Comparison of ENCODE assay signal across 8 mouse cellular contexts in genomic region chr15:88751564-88752402, GRCm38 (mm10). TPM values are rescaled to one million over a fixed set of nuclear protein-coding genes. Genes with fewer than 3 reads are reported as not detected.
DNase-seq lines count a peak whose midpoint lies in the region; ATAC-seq and TF ChIP-seq lines count a peak whose summit lies in the region.

Gene Zbed4, plus strand, starts transcription at chr15:88751660.

- no peaks in the 10 kb centered on the region for H3K9me3 ChIP-seq in G1E (replicated peaks)
- no peaks in the 10 kb centered on the region for H3K9me3 ChIP-seq in embryonic facial prominence, embryonic 14.5 days (ENCODE audit: control insufficient read depth, low read length)
- no peaks in the 10 kb centered on the region for H3K9me3 ChIP-seq in heart, embryonic 14.5 days (ENCODE audit: control insufficient read depth, low read length)

- TF ChIP-seq CTCF in G1E (IDR thresholded peaks at IDR 0.05; ENCODE audit: low read depth, low read length) = no peak

- peak within 1 kb of the TSS; percentile 92 for H3K4me3 ChIP-seq in G1E (ENCODE audit: low read depth, low read length)
- peak within 1 kb of the TSS; percentile 86 for H3K4me3 ChIP-seq in embryonic facial prominence, embryonic 14.5 days (ENCODE audit: low read depth, low read length)
- peak within 1 kb of the TSS; percentile 94 for H3K4me3 ChIP-seq in heart, embryonic 14.5 days (ENCODE audit: control insufficient read depth in 1 of 2, insufficient read depth in 1 of 2, low read depth in 1 of 2, low read length in 2 of 2)

- H3K27me3 ChIP-seq in G1E (ENCODE audit: insufficient read depth, low read length) = no peaks in the 10 kb centered on the region
- H3K27me3 ChIP-seq in embryonic facial prominence, embryonic 14.5 days (replicated peaks; ENCODE audit: control insufficient read depth, insufficient read depth, low read length) = no peaks in the 10 kb centered on the region
- H3K27me3 ChIP-seq in heart, embryonic 14.5 days (ENCODE audit: control insufficient read depth, insufficient read depth, low read length) = no peaks in the 10 kb centered on the region

- peaks cover 24% of the 10 kb centered on the region for H3K36me3 ChIP-seq in G1E (replicated peaks)
- peaks cover 16% of the 10 kb centered on the region; the same call in 1 of the 2 replicates for H3K36me3 ChIP-seq in embryonic facial prominence, embryonic 14.5 days (ENCODE audit: control insufficient read depth, insufficient read depth, low read length)
- H3K36me3 ChIP-seq in heart, embryonic 14.5 days (ENCODE audit: control insufficient read depth, insufficient read depth, low read length) = peaks cover 14% of the 10 kb centered on the region

- H3K4me1 ChIP-seq in G1E (ENCODE audit: insufficient read depth, low read depth, low read length) = peaks cover 40% of the 10 kb centered on the region
- peaks cover 10% of the 10 kb centered on the region; the same call in 1 of the 2 replicates for H3K4me1 ChIP-seq in embryonic facial prominence, embryonic 14.5 days (ENCODE audit: control insufficient read depth, insufficient read depth, low read length)
- H3K4me1 ChIP-seq in heart, embryonic 14.5 days (ENCODE audit: control insufficient read depth in 2 of 2, insufficient read depth in 2 of 2, low read length in 2 of 2) = peaks cover 5 to 20% of the 10 kb centered on the region in 2 experiments

- peak; percentile 79 to 82 for DNase-seq in B cell, adult 2 months
- peak; percentile 50 for DNase-seq in G1E (ENCODE audit: low spot score)
- DNase-seq in embryonic facial prominence, embryonic 14.5 days (ENCODE audit: low spot score) = peak; percentile 58
- peak; percentile 18 to 19 for DNase-seq in left cerebral cortex, adult 8-10 months (ENCODE audit: low spot score in 2 of 2)
- peak; percentile 51 to 53 for DNase-seq in lung, postnatal 4 days
- DNase-seq in right cerebral cortex, adult 18-20 months = peak; percentile 31
- peak; percentile 62 for DNase-seq in yolk sac, embryonic 10.5 days (ENCODE audit: low spot score)

- peak within 1 kb of the TSS; percentile 80 for H3K4me2 ChIP-seq in embryonic facial prominence, embryonic 14.5 days (ENCODE audit: low read depth, low read length)
- peak within 1 kb of the TSS; percentile 82 for H3K4me2 ChIP-seq in heart, embryonic 14.5 days (ENCODE audit: low read length)

- H3K9ac ChIP-seq in embryonic facial prominence, embryonic 14.5 days (ENCODE audit: low read depth, low read length) = peak within 1 kb of the TSS; percentile 84
- H3K9ac ChIP-seq in heart, embryonic 14.5 days (ENCODE audit: low read length) = peak within 1 kb of the TSS; percentile 89

- WGBS in embryonic facial prominence, embryonic 14.5 days = under 1% methylated on average over 28 of the region's 119 CpGs
- under 1% methylated on average over 82 of the region's 119 CpGs for WGBS in heart, embryonic 14.5 days

- peak; percentile 25; the same call in 1 of the 2 replicates for ATAC-seq in G1E (ENCODE audit: extremely low read depth, insufficient number of reproducible peaks, low FRiP score, poor library complexity, severe bottlenecking)
- no peak; the same call in 1 of the 2 replicates for ATAC-seq in embryonic facial prominence, embryonic 14.5 days (ENCODE audit: low read depth)
- ATAC-seq in heart, embryonic 14.5 days (ENCODE audit: insufficient number of reproducible peaks, insufficient read depth, low FRiP score, low read depth) = no peak; the same call in 1 of the 2 replicates

- H3K27ac ChIP-seq in embryonic facial prominence, embryonic 14.5 days (replicated peaks; ENCODE audit: low read depth, low read length) = peak within 1 kb of the TSS; percentile 77
- H3K27ac ChIP-seq in heart, embryonic 14.5 days (replicated peaks in 1 of 2; ENCODE audit: control insufficient read depth in 1 of 2, insufficient read depth in 1 of 2, low read depth in 2 of 2, low read length in 2 of 2) = peak within 1 kb of the TSS; percentile 92 to 98

RNA-seq across cellular contexts. Expression of gene Zbed4, which starts in this region (rescaled TPM):
- 37.2 and 48.6 TPM in 2 replicates for total RNA-seq in G1E (2014; fragmentation: Nextera tagmentation)
- 40.8 and 43.3 TPM in 2 replicates for total RNA-seq in G1E (2017)
- 11.0 and 11.6 TPM in 2 replicates for polyA plus RNA-seq in G1E (2012)
- 14.9 and 16.5 TPM in 2 replicates for polyA plus RNA-seq in embryonic facial prominence, embryonic 14.5 days (2014; fragmentation: Nextera tagmentation; extraction: Ambion mirVana)
- polyA plus RNA-seq in heart, embryonic 14.5 days (2014; fragmentation: Nextera tagmentation; extraction: Ambion mirVana) = 13.4 and 13.5 TPM in 2 replicates
- 10 to 100 TPM in 3 of 4 experiments, 1 to 10 TPM in 1; 8.5 to 11.5 (median 10.9) TPM for total RNA-seq in left cerebral cortex, adult 8-10 months (2022)

Comparison
In these comparisons a context has a peak if more than half of its experiments do, and no peak if none do; other contexts are left out.
1. DNase-seq: peak in every context shown above with its lines; median percentile 80 in B cell, adult 2 months; 62 in yolk sac, embryonic 10.5 days; 58 in embryonic facial prominence, embryonic 14.5 days; 52 in lung, postnatal 4 days; 50 in G1E; 31 in right cerebral cortex, adult 18-20 months; 18 in left cerebral cortex, adult 8-10 months.